Mouse (Mus musculus): ENCODE results near the gene Actr6. TPM values are rescaled to one million over a fixed set of nuclear protein-coding genes. Genes with fewer than 3 reads are reported as not detected.
A peak's percentile ranks its signal among the peaks of the same experiment; 100 is the strongest.

The Actr6 gene
- total and polyA plus RNA-seq, 2 experiments from 2014 or later: 3.4 to 21.9 TPM

DNA sequence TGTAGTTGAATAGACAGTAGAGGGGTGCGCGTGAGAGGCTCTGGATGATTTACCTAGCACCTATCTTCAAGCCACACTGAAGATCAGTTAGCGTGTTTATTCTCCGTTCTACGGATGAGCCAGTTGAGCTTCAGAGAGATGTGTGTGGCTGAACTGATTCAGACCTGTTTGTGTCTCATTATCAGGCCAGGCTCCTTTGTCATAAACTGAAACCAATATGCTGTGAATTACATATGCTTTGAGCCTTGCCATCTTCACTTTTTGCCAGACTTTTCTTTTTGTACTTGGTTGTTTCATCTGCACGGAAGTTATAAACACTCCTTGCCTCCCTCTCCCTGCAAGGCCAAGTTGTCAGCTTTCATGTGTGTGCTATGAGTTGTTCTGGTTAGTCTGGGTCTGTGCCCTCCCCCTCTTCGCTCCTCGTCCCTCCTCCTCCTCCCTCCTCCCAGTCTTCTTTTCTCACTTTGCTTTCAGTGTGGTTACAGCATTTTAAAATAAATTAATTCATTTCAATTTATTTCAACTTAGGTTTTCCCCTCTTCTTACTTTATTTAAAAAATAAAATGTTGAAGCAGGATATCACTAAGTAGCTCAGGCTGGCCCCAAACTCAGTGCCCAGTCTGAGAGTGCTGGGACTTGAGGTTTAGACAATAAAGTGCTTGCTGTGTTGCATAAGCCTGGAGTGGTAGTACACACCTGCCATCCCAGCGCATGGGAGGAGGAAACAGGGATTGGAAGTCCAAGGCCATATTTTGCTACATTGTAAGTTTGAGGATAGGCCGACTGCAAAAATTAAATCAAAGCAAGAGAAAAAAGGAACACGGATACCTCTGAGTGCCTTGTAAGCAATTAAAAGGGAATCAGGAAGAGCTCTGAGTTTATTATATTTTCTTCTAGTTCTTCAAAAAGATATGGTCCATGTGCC, 34.0 kb upstream of the Actr6 start:
- WGBS: 80% methylated on average over 11 of the region's 11 CpGs
- peaks cover 11% of the 10 kb centered on the region; the same call in 1 of the 2 replicates for H3K4me1 ChIP-seq (ENCODE audit: control insufficient read depth, insufficient read depth)
- H3K9me3 ChIP-seq (replicated peaks; ENCODE audit: control insufficient read depth, low read length): no peaks in the 10 kb centered on the region
- DNase-seq (ENCODE audit: low spot score) (no peak), ATAC-seq (ENCODE audit: insufficient read depth, low read depth) (no peak)
- peak overlapping the region; percentile 74 for H3K27ac ChIP-seq (ENCODE audit: low read depth)
- H3K4me2 ChIP-seq (ENCODE audit: low read depth, low read length): no peak overlapping the region
- TF ChIP-seq CTCF (IDR thresholded peaks at IDR 0.05; ENCODE audit: low read depth) (no peak), EP300 (IDR thresholded peaks at IDR 0.05; ENCODE audit: low read depth) (no peak)
- no peak overlapping the region for H3K4me3 ChIP-seq (ENCODE audit: low read depth, low read length)
- H3K9ac ChIP-seq (replicated peaks; ENCODE audit: low read depth, low read length): no peak overlapping the region
- no peaks in the 10 kb centered on the region for H3K27me3 ChIP-seq (ENCODE audit: control insufficient read depth, insufficient read depth, low read length)
- no peaks in the 10 kb centered on the region for H3K36me3 ChIP-seq (replicated peaks; ENCODE audit: control insufficient read depth, insufficient read depth, low read length)

DNA sequence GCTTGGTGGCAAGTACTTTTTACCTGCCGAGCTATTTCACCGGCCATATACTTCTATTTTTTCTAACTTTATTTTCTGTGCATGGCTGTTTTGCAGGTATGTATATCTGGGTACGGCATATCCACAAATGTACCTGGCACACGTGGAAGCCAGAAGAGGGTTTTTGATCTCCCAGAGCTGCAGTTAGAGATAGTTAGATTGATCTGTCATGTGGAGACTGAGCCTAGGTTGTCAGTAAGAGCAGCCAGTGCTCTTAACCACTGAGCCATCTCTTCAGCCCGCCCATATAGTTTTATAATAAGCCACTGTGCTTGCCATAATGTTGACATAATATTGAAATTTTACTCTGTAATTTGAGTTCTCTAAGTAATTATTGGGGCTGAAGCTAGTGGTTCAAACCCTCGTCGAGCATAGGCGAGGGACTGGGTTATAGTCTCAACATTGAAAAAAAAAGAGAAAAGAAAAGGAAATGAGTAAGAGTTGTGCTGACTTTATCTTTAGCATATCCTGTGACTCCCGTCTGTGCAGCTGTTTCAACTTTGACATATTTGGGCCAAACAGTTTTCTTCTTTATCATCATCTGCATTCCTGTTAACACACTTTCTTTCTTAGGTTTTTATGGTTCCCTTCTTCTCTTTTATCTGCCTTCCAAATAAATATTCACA, 32.5 kb upstream of the Actr6 start:
- TF ChIP-seq EP300 (IDR thresholded peaks at IDR 0.05; ENCODE audit: low read depth) (no peak), CTCF (IDR thresholded peaks at IDR 0.05; ENCODE audit: low read depth) (no peak)
- 58% methylated on average over 9 of the region's 9 CpGs for WGBS
- H3K4me2 ChIP-seq (ENCODE audit: low read depth, low read length): no peak overlapping the region
- H3K4me1 ChIP-seq (ENCODE audit: control insufficient read depth, insufficient read depth): peaks cover 11% of the 10 kb centered on the region; the same call in 1 of the 2 replicates
- H3K27me3 ChIP-seq (ENCODE audit: control insufficient read depth, insufficient read depth, low read length): no peaks in the 10 kb centered on the region
- ATAC-seq (ENCODE audit: insufficient read depth, low read depth) (peak; percentile 59; the same call in 1 of the 2 replicates), DNase-seq (ENCODE audit: low spot score) (peak; percentile 43)
- H3K27ac ChIP-seq (ENCODE audit: low read depth): peak overlapping the region; percentile 74
- H3K9me3 ChIP-seq (replicated peaks; ENCODE audit: control insufficient read depth, low read length): no peaks in the 10 kb centered on the region
- no peak overlapping the region for H3K4me3 ChIP-seq (ENCODE audit: low read depth, low read length)
- no peak overlapping the region for H3K9ac ChIP-seq (replicated peaks; ENCODE audit: low read depth, low read length)
- H3K36me3 ChIP-seq (replicated peaks; ENCODE audit: control insufficient read depth, insufficient read depth, low read length): no peaks in the 10 kb centered on the region

DNA sequence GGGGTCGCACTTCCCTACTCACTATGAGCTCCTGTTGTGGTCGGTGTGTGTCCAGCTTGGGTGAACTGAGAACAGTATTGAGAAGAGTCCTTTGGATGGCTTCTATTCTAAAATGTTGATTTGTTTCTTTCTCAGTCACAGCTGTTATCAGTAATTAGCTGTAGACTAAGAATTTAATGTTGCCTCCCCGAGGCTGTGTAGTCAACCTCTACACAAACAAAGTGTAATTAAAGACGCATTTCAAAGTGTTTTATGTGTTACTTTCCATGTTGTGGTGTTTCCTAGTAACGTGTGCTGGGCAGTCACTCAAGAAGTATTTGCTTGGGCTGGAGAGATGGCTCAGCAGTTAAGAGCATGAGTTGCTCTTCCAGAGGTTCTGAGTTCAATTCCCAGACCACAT, 28.7 kb upstream of the Actr6 start:
- no peak overlapping the region for H3K9ac ChIP-seq (replicated peaks; ENCODE audit: low read depth, low read length)
- no peaks in the 10 kb centered on the region for H3K36me3 ChIP-seq (replicated peaks; ENCODE audit: control insufficient read depth, insufficient read depth, low read length)
- 86% methylated on average over 5 of the region's 5 CpGs for WGBS
- H3K9me3 ChIP-seq (replicated peaks; ENCODE audit: control insufficient read depth, low read length): no peaks in the 10 kb centered on the region
- H3K27ac ChIP-seq (ENCODE audit: low read depth): no peak overlapping the region
- ATAC-seq (ENCODE audit: insufficient read depth, low read depth): no peak
- no peak for DNase-seq (ENCODE audit: low spot score)
- peaks cover 15% of the 10 kb centered on the region; the same call in 1 of the 2 replicates for H3K4me1 ChIP-seq (ENCODE audit: control insufficient read depth, insufficient read depth)
- H3K4me3 ChIP-seq (ENCODE audit: low read depth, low read length): no peak overlapping the region
- no peak overlapping the region for H3K4me2 ChIP-seq (ENCODE audit: low read depth, low read length)
- no peak for TF ChIP-seq EP300 (IDR thresholded peaks at IDR 0.05; ENCODE audit: low read depth)
- TF ChIP-seq CTCF (IDR thresholded peaks at IDR 0.05; ENCODE audit: low read depth): no peak
- H3K27me3 ChIP-seq (ENCODE audit: control insufficient read depth, insufficient read depth, low read length): no peaks in the 10 kb centered on the region

DNA sequence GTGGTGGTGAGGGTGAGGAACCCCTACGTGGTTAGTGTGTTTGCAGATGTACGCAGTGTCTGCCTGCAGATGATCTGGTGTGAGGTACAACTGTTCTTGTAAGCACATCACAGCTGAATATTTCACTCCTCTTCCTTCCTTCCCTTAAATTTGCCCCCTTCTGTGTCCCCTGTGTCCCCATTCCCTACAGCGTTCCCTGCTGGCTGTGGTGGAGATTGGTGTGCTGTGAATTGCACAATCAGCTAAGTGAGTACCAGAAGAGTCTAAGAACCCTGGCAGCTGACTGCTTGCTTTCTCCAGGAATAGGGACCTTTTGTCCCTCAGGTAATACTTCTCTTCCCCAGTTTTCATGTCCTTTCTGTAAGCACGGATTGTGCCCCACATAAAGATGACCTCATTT, 23.1 kb upstream of the Actr6 start:
- H3K4me2 ChIP-seq (ENCODE audit: low read depth, low read length): no peak overlapping the region
- H3K27ac ChIP-seq (ENCODE audit: low read depth): no peak overlapping the region
- H3K9ac ChIP-seq (replicated peaks; ENCODE audit: low read depth, low read length): no peak overlapping the region
- no peak for TF ChIP-seq EP300 (IDR thresholded peaks at IDR 0.05; ENCODE audit: low read depth)
- no peak for TF ChIP-seq CTCF (IDR thresholded peaks at IDR 0.05; ENCODE audit: low read depth)
- ATAC-seq (ENCODE audit: insufficient read depth, low read depth) (no peak), DNase-seq (ENCODE audit: low spot score) (no peak)
- H3K4me3 ChIP-seq (ENCODE audit: low read depth, low read length): no peak overlapping the region
- 0 out of 2 replicates have a peak, but pooled peaks cover 6% of the 10 kb centered on the region for H3K4me1 ChIP-seq (ENCODE audit: control insufficient read depth, insufficient read depth)
- H3K27me3 ChIP-seq (ENCODE audit: control insufficient read depth, insufficient read depth, low read length): no peaks in the 10 kb centered on the region
- H3K36me3 ChIP-seq (replicated peaks; ENCODE audit: control insufficient read depth, insufficient read depth, low read length): no peaks in the 10 kb centered on the region
- H3K9me3 ChIP-seq (replicated peaks; ENCODE audit: control insufficient read depth, low read length): no peaks in the 10 kb centered on the region
- 83% methylated on average over 4 of the region's 4 CpGs for WGBS

DNA sequence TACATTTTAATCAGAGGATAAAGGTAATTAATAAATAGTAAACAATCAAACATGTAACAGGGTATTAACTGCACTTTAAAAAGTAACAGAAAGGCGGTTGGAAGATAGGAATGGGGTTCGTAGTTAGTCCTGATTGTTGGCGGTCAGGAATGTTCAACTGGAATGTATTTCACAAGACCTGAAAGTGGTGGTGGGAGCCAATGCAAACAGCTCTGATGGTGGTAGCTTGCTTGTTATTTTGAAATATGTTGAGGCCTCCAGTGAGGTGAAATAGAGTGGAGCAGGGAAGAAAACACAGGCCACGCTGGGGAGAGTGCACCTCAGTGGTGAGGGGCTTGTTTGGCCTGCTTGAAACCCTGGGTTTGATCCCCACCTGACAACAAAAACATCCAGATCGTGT, 19.0 kb upstream of the Actr6 start:
- WGBS: 49% methylated on average over 5 of the region's 5 CpGs
- Histone ChIP-seq H3K27ac (ENCODE audit: low read depth) (peak overlapping the region; percentile 43; the same call in 1 of the 2 replicates), H3K4me2 (ENCODE audit: low read depth, low read length) (no peak overlapping the region), H3K4me3 (ENCODE audit: low read depth, low read length) (no peak overlapping the region), H3K9ac (replicated peaks; ENCODE audit: low read depth, low read length) (no peak overlapping the region), H3K4me1 (ENCODE audit: control insufficient read depth, insufficient read depth) (peaks cover 10% of the 10 kb centered on the region), H3K9me3 (replicated peaks; ENCODE audit: control insufficient read depth, low read length) (no peaks in the 10 kb centered on the region), H3K27me3 (ENCODE audit: control insufficient read depth, insufficient read depth, low read length) (no peaks in the 10 kb centered on the region), H3K36me3 (replicated peaks; ENCODE audit: control insufficient read depth, insufficient read depth, low read length) (no peaks in the 10 kb centered on the region)
- DNase-seq (ENCODE audit: low spot score): peak; percentile 68
- no peak for TF ChIP-seq EP300 (IDR thresholded peaks at IDR 0.05; ENCODE audit: low read depth)
- no peak for TF ChIP-seq CTCF (IDR thresholded peaks at IDR 0.05; ENCODE audit: low read depth)
- peak; percentile 49; the same call in 1 of the 2 replicates for ATAC-seq (ENCODE audit: insufficient read depth, low read depth)

Data from heart, postnatal 0 days (tissue).